Mouse (Mus musculus) myocyte (in vitro differentiated cells): ENCODE results near the gene Amhr2. TPM values are rescaled to one million over a fixed set of nuclear protein-coding genes. Genes with fewer than 3 reads are reported as not detected.

Experiments used
- H3K27me3 ChIP-seq: one replicate; pipeline ENCODE4 v1.6.1; 2011; ENCODE audit not compliant: control insufficient read depth, insufficient read depth, insufficient read length
- H3K36me3 ChIP-seq: one replicate; pipeline ENCODE4 v1.6.1; 2011; ENCODE audit not compliant: control insufficient read depth, insufficient read depth
- H3K4me2 ChIP-seq: one replicate; pipeline ENCODE4 v1.6.1; 2011; ENCODE audit warnings: low read depth, control low read depth
- H3K4me3 ChIP-seq: one replicate; pipeline ENCODE4 v1.5.1; 2011; ENCODE audit warnings: mild to moderate bottlenecking, control low read depth, moderate library complexity
- H3K79me2 ChIP-seq: one replicate; pipeline ENCODE4 v1.6.1; 2011; ENCODE audit not compliant: control insufficient read depth, insufficient read depth
- H3ac ChIP-seq: one replicate; pipeline ENCODE4 v1.6.1; 2011; ENCODE audit not compliant: control insufficient read depth, insufficient read length
- CEBPB ChIP-seq: IDR thresholded peaks from 2 replicates; pipeline ENCODE4 v1.6.1; 2011; ENCODE audit warnings: mild to moderate bottlenecking, moderate library complexity; ENCODE audit not compliant: poor library complexity, insufficient read depth, severe bottlenecking
- E2F4 ChIP-seq: IDR thresholded peaks from one replicate; pipeline ENCODE4 v1.6.1; 2011; ENCODE audit warnings: mild to moderate bottlenecking, control low read depth, moderate library complexity; ENCODE audit not compliant: insufficient read depth
- MAX ChIP-seq: IDR thresholded peaks from one replicate; pipeline ENCODE4 v1.6.1; 2011; ENCODE audit warnings: low read depth, mild to moderate bottlenecking, control low read depth
- MYOD1 ChIP-seq, 3 experiments: IDR thresholded peaks; one replicate each; pipeline ENCODE4 v1.6.1; 2011; ENCODE audit warnings: control low read depth in 2 of 3, low read depth in 2 of 3, mild to moderate bottlenecking in 2 of 3, moderate library complexity in 1 of 3; ENCODE audit not compliant: insufficient read length in 2 of 3, control insufficient read depth in 1 of 3
- MYOG ChIP-seq, 3 experiments: IDR thresholded peaks; one replicate each; pipeline ENCODE4 v1.6.1; 2011; ENCODE audit warnings: control low read depth in 2 of 3, low read depth in 2 of 3, mild to moderate bottlenecking in 2 of 3; ENCODE audit not compliant: insufficient read length in 2 of 3, control insufficient read depth in 1 of 3, insufficient read depth in 1 of 3
- POLR2A ChIP-seq: IDR thresholded peaks from one replicate; pipeline ENCODE4 v1.6.1; 2011; ENCODE audit warnings: low read depth, mild to moderate bottlenecking, control low read depth, moderate library complexity; ENCODE audit not compliant: insufficient read length
- POLR2AphosphoS2 ChIP-seq: IDR thresholded peaks from one replicate; pipeline ENCODE4 v1.6.1; 2011; ENCODE audit warnings: low read depth, control low read depth; ENCODE audit not compliant: insufficient read length
- REST ChIP-seq: IDR thresholded peaks from one replicate; pipeline ENCODE4 v1.6.1; 2011; ENCODE audit warnings: mild to moderate bottlenecking, control low read depth, moderate library complexity; ENCODE audit not compliant: insufficient read depth, insufficient read length
- SRF ChIP-seq: IDR thresholded peaks from one replicate; pipeline ENCODE4 v1.6.1; 2011; ENCODE audit warnings: low read depth; ENCODE audit not compliant: control insufficient read depth, insufficient read length
- TCF12 ChIP-seq: IDR thresholded peaks from one replicate; pipeline ENCODE4 v1.6.1; 2011; ENCODE audit warnings: mild to moderate bottlenecking, control low read depth; ENCODE audit not compliant: poor library complexity, insufficient read depth, severe bottlenecking
- TCF3 ChIP-seq: IDR thresholded peaks from one replicate; pipeline ENCODE4 v1.6.1; 2011; ENCODE audit warnings: low read depth, control low read depth; ENCODE audit not compliant: insufficient read length
- USF1 ChIP-seq: IDR thresholded peaks from one replicate; pipeline ENCODE4 v1.6.1; 2011; ENCODE audit warnings: low read depth, mild to moderate bottlenecking, control low read depth, moderate library complexity
- polyA plus RNA-seq: library from polyadenylated mRNA; unstranded; fragments of >200 nt; fragmentation: generic; extraction: Trizol; gene quantifications from one replicate; pipeline ENCODE4 v1.2.1, GENCODE M21; 2012; ENCODE audit warnings: missing spikeins

Gene Amhr2
- polyA plus RNA-seq, 1 experiment: 0.32 TPM

GRCm38 (mm10) chr15:102459847-102460246 is 14.7 kb downstream of the Amhr2 start:
- H3K79me2 ChIP-seq: peaks cover 14% of the 10 kb centered on the region
- H3K36me3 ChIP-seq: peaks cover 13% of the 10 kb centered on the region
- H3K27me3 ChIP-seq: no peaks in the 10 kb centered on the region
- H3ac ChIP-seq: no peak overlapping the region
- peak overlapping the region; percentile 65 for H3K4me3 ChIP-seq
- no peak for TF ChIP-seq TCF12
- peak overlapping the region; percentile 93 for H3K4me2 ChIP-seq

- peaks cover 13% of the 10 kb centered on the region for H3K36me3 ChIP-seq
- H3K4me2 ChIP-seq: peak overlapping the region; percentile 93
- peaks cover 14% of the 10 kb centered on the region for H3K79me2 ChIP-seq
- TF ChIP-seq MYOG (IDR thresholded peaks at IDR 0.05; ENCODE audit: control insufficient read depth in 1 of 3, insufficient read depth in 1 of 3, insufficient read length in 2 of 3, low read depth in 2 of 3): no peak
- no peak for TF ChIP-seq CEBPB
- no peak for TF ChIP-seq POLR2AphosphoS2
- TF ChIP-seq TCF12: no peak
- TF ChIP-seq USF1: no peak
- TF ChIP-seq MAX: no peak
- TF ChIP-seq E2F4: no peak
- H3ac ChIP-seq: no peak overlapping the region
- no peaks in the 10 kb centered on the region for H3K27me3 ChIP-seq
- peak overlapping the region; percentile 65 for H3K4me3 ChIP-seq
Observed at GRCm38 (mm10) chr15:102460409-102460808, 15.2 kb downstream of the Amhr2 start.

GRCm38 (mm10) chr15:102460971-102461370 is 15.8 kb downstream of the Amhr2 start:
- Histone ChIP-seq H3K4me3 (peak overlapping the region; percentile 65), H3K4me2 (peak overlapping the region; percentile 93), H3ac (no peak overlapping the region), H3K27me3 (no peaks in the 10 kb centered on the region), H3K36me3 (peaks cover 13% of the 10 kb centered on the region), H3K79me2 (peaks cover 14% of the 10 kb centered on the region)
- TF ChIP-seq POLR2A (no peak), TCF3 (no peak), E2F4 (no peak), MAX (no peak), USF1 (peak; percentile 52)

GRCm38 (mm10) chr15:102461430-102462075 is 16.4 kb downstream of the Amhr2 start:
- Histone ChIP-seq H3ac (no peak overlapping the region), H3K4me3 (peak overlapping the region; percentile 65), H3K4me2 (peak overlapping the region; percentile 93), H3K79me2 (peaks cover 14% of the 10 kb centered on the region), H3K36me3 (peaks cover 13% of the 10 kb centered on the region), H3K27me3 (no peaks in the 10 kb centered on the region)
- TF ChIP-seq TCF3: no peak
- no peak for TF ChIP-seq REST

GRCm38 (mm10) chr15:102463666-102464065 is 18.5 kb downstream of the Amhr2 start:
- Histone ChIP-seq H3K79me2 (peaks cover 14% of the 10 kb centered on the region), H3K36me3 (peaks cover 13% of the 10 kb centered on the region), H3K4me2 (no peak overlapping the region), H3ac (no peak overlapping the region), H3K4me3 (no peak overlapping the region), H3K27me3 (no peaks in the 10 kb centered on the region)
- TF ChIP-seq REST (no peak), POLR2AphosphoS2 (no peak), MYOG (IDR thresholded peaks at IDR 0.05; ENCODE audit: control insufficient read depth in 1 of 3, insufficient read depth in 1 of 3, insufficient read length in 2 of 3, low read depth in 2 of 3) (no peak), POLR2A (no peak), USF1 (no peak), E2F4 (no peak), TCF12 (no peak), MYOD1 (IDR thresholded peaks at IDR 0.05; ENCODE audit: control insufficient read depth in 1 of 3, insufficient read length in 2 of 3, low read depth in 2 of 3) (no peak), TCF3 (no peak), SRF (no peak), CEBPB (no peak), MAX (no peak)
